Mouse (Mus musculus): ENCODE measurements at regions not wholly inside any gene's neighbourhood (a gene's known extent, or its start where the extent isn't known, plus 50 kb on each side); places are given as distances from the start of the nearest gene placed in this dataset.

DNA sequence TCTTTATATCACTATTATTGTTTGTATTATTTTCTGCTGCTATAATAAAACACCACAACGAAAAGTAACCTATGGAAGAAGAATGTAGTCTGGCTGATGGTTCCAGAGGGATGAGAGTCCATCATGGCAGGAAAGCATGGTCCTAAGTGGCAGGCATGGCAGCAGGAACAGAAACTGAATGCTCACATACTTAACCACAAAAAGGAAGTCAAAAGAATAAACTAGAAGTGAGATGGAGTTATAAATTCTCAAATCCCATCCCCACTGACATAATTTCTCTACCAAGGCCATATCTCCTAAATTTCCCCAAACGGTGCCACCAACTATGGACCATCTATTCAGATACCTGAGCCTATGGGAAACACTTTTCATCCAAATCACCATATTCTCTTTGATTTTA is 408.7 kb upstream of the Cnksr2 start:
- DNase-seq, result no peak

GRCm38 (mm10) chrX:158423554-158424258 is 380.6 kb upstream of the Cnksr2 start:
- DNase-seq, result no peak

DNA sequence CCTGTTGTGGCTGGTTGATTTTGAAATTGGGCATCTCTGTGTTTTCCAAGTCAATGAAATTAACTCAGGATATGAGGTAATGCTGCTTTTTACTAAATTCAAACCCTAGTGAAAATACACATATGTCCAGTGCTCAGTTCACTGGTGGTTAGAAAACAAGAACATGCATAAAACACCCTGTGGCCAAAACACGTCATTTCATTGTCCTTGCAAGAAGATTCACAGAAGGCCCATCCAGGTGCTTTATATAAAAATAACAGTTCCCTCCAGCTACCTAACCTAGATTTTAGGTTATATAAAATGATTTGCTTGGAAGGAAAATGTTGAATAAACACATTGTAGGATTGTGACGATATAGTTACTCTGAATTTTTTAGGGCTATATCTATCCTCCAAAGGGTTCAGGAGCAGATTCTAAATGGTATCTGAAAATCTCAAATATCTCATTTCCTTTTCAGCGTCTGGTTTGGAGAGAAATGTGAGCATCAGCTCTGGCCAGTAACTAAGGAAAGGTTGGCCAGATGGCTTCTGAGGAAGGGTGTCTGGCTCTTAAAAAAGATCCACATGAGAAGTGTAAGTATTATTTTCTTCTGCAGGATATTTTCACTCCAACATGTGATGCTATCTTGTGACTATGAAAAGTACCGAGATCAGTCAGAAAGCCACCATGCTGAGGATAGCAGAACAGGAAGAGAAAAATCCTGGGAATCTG is 351.2 kb upstream of the Cnksr2 start:
- DNase-seq, result no peak

GRCm38 (mm10) chrX:158375791-158376190 is 332.7 kb upstream of the Cnksr2 start:
- DNase-seq, result peak in 1 of 2 experiments; percentile 2

DNA sequence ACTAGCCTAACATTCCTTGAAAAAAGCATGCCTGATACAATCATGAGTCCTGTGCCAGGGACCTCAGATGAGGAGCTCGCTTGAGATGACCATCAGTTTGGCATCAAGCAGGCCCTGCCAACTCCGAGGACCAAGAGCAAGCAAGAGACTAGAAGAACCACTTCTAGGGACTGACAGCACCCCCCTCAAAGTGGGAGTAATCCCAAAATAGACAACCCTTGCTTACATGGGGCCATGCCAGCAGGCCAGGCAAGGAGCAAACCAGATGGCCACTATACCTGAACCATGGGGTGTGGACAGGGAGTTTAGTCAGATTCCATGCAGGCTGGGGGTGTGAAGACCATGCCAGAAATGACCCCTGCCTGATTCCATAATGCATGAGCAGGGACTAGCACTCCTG is 330.1 kb upstream of the Cnksr2 start:
- no peak for DNase-seq

All from kidney, postnatal 4 days (tissue).